Mouse (Mus musculus) CD8-positive naive resting alpha-beta T cell, adult 57 days (primary cell): ENCODE results near the gene Zmpste24. TPM values are rescaled to one million over a fixed set of nuclear protein-coding genes. Genes with fewer than 3 reads are reported as not detected.

Experiments
- total RNA-seq: library from RNA; stranded (reverse); gene quantifications from one replicate; pipeline ENCODE4 v1.2.4, GENCODE M21; 2023

Gene Zmpste24
- 27.3 TPM for total RNA-seq

GRCm38 (mm10) chr4:121097650-121098378 lies at the start of gene Zmpste24:
TSS of gene Zmpste24 (minus strand) at chr4:121098241.

GRCm38 (mm10) chr4:121109126-121109525 lies 11.1 kb upstream of the Zmpste24 start, which contains the start of gene Tmco2:
TSS of gene Tmco2 (minus strand) at chr4:121109226.

GRCm38 (mm10) chr4:121039331-121040115 lies 58.5 kb downstream of the Zmpste24 start, which contains the start of gene Col9a2:
TSS of gene Col9a2 (plus strand) at chr4:121039385.

GRCm38 (mm10) chr4:121016928-121017657 lies 80.9 kb downstream of the Zmpste24 start, which contains the start of gene Smap2:
TSS of gene Smap2 (minus strand) at chr4:121017247.

Other genes with a start within 250 kb of the Zmpste24 start
- 3.0 TPM for gene Rims3, start 243.4 kb downstream of the Zmpste24 start, total RNA-seq
- 8.3 TPM for gene Exo5, start 173.2 kb downstream of the Zmpste24 start, total RNA-seq
- gene Zfp69, start 146.5 kb downstream of the Zmpste24 start, total RNA-seq = 11.4 TPM
- gene Smap2, start 81.0 kb downstream of the Zmpste24 start, total RNA-seq = 273 TPM
- gene Col9a2, start 58.9 kb downstream of the Zmpste24 start, total RNA-seq = not detected
- not detected for gene Tmco2, start 11.0 kb upstream of the Zmpste24 start, total RNA-seq
- gene Rlf, start 116.8 kb upstream of the Zmpste24 start, total RNA-seq = 61.8 TPM
- not detected for gene Gm12888, start 226.7 kb upstream of the Zmpste24 start, total RNA-seq